Mouse (Mus musculus) bone marrow, adult 2 months (tissue): ENCODE measurements around the gene Smim11.

ENCODE experiments used
- CTCF ChIP-seq: fragments of 200-500 bp; IDR thresholded peaks from 2 replicates; pipeline ENCODE4 v1.5.1; 2011; ENCODE audit warnings: low read length, control low read depth; ENCODE audit not compliant: control insufficient read depth, insufficient read depth
- POLR2A ChIP-seq: fragments of 200-500 bp; IDR thresholded peaks from 2 replicates; pipeline ENCODE4 v1.6.1; 2011; ENCODE audit warnings: low read depth, mild to moderate bottlenecking, control low read depth, low read length, borderline replicate concordance; ENCODE audit not compliant: control insufficient read depth

- no peak for TF ChIP-seq CTCF
- TF ChIP-seq POLR2A, result no peak
Observed at GRCm38 (mm10) chr16:92353295-92353694, 52.2 kb downstream of the Smim11 start.
